Mouse (Mus musculus) heart, embryonic 15.5 days (tissue): ENCODE results near the gene Sf3a1. TPM values are rescaled to one million over a fixed set of nuclear protein-coding genes. Genes with fewer than 3 reads are reported as not detected.
A peak's percentile ranks its signal among the peaks of the same experiment; 100 is the strongest.

Experiments
- ATAC-seq: fragments of 200-750 bp; cut with Nextera tagmentation; replicated peaks from 2 replicates; pipeline ENCODE4 v1.8.0; 2017; ENCODE audit warnings: low read depth, moderate TSS enrichment; ENCODE audit not compliant: insufficient number of reproducible peaks, insufficient read depth, low FRiP score
- H3K27ac ChIP-seq: fragments of 300-500 bp; sonication (generic); 2 replicates; pipeline ENCODE4 v1.5.1; 2015; ENCODE audit warnings: mild to moderate bottlenecking, inconsistent platforms
- H3K27me3 ChIP-seq: fragments of 300-500 bp; sonication (generic); 2 replicates; pipeline ENCODE4 v1.6.1; 2015; ENCODE audit warnings: inconsistent platforms
- H3K36me3 ChIP-seq: fragments of 300-500 bp; sonication (generic); 2 replicates; pipeline ENCODE4 v1.6.1; 2015; ENCODE audit warnings: mild to moderate bottlenecking, inconsistent platforms
- H3K4me1 ChIP-seq: fragments of 300-500 bp; sonication (generic); replicated peaks from 2 replicates; pipeline ENCODE4 v1.6.1; 2015; ENCODE audit warnings: inconsistent platforms
- H3K4me2 ChIP-seq: fragments of 300-500 bp; sonication (generic); 2 replicates; pipeline ENCODE4 v1.6.1; 2015; ENCODE audit warnings: inconsistent platforms, mild to moderate bottlenecking, moderate library complexity
- H3K4me3 ChIP-seq: fragments of 300-500 bp; sonication (generic); 2 replicates; pipeline ENCODE4 v1.5.1; 2015; ENCODE audit warnings: mild to moderate bottlenecking, inconsistent platforms
- H3K9ac ChIP-seq: fragments of 300-500 bp; sonication (generic); 2 replicates; pipeline ENCODE4 v1.6.1; 2015; ENCODE audit warnings: mild to moderate bottlenecking, inconsistent platforms
- H3K9me3 ChIP-seq: fragments of 300-500 bp; sonication (generic); replicated peaks from 2 replicates; pipeline ENCODE4 v1.6.1; 2016; ENCODE audit warnings: inconsistent platforms
- WGBS: fragments of 180-500 bp; shearing (Covaris S2); methylation state at CpG from one replicate; pipeline ENCODE4 v1.1.7; 2015; ENCODE audit warnings: mixed read lengths; 5-methylcytosine and 5-hydroxymethylcytosine counted together
- polyA plus RNA-seq: library from polyadenylated mRNA; unstranded; fragments of >200 nt; fragmentation: Nextera tagmentation; extraction: Ambion mirVana; gene quantifications from 2 replicates; pipeline ENCODE4 v1.2.1, GENCODE M21; 2015

Sf3a1 gene
- polyA plus RNA-seq, 1 experiment from 2014 or later = 27.0 TPM

- no peak for ATAC-seq
- no peaks in the 10 kb centered on the region for H3K9me3 ChIP-seq
- H3K9ac ChIP-seq = no peak overlapping the region
- H3K36me3 ChIP-seq = no peaks in the 10 kb centered on the region
- WGBS = 78% methylated on average over 6 of the region's 6 CpGs
- H3K4me3 ChIP-seq = no peak overlapping the region
- H3K27ac ChIP-seq = no peak overlapping the region
- no peaks in the 10 kb centered on the region for H3K27me3 ChIP-seq
- H3K4me2 ChIP-seq = no peak overlapping the region
- peaks cover 30% of the 10 kb centered on the region for H3K4me1 ChIP-seq
Observed at GRCm38 (mm10) chr11:4189182-4189581, 29.0 kb downstream of the Sf3a1 start.

GRCm38 (mm10) chr11:4190677-4191076 lies 30.5 kb downstream of the Sf3a1 start:
- no peak overlapping the region; the same call in 1 of the 2 replicates for H3K27ac ChIP-seq
- H3K36me3 ChIP-seq = no peaks in the 10 kb centered on the region
- ATAC-seq = no peak
- H3K4me3 ChIP-seq = no peak overlapping the region
- no peaks in the 10 kb centered on the region for H3K9me3 ChIP-seq
- H3K27me3 ChIP-seq = no peaks in the 10 kb centered on the region
- H3K4me1 ChIP-seq = peaks cover 31% of the 10 kb centered on the region
- 76% methylated on average over 3 of the region's 3 CpGs for WGBS
- H3K9ac ChIP-seq = no peak overlapping the region
- H3K4me2 ChIP-seq = no peak overlapping the region

GRCm38 (mm10) chr11:4192757-4193156 lies 32.6 kb downstream of the Sf3a1 start:
- Histone ChIP-seq H3K36me3 (no peaks in the 10 kb centered on the region), H3K27ac (0 out of 2 replicates have a peak overlapping the region, but pooled peaks have one; percentile 16), H3K27me3 (no peaks in the 10 kb centered on the region), H3K9me3 (no peaks in the 10 kb centered on the region), H3K4me2 (no peak overlapping the region), H3K4me1 (peaks cover 31% of the 10 kb centered on the region), H3K9ac (no peak overlapping the region), H3K4me3 (no peak overlapping the region)
- ATAC-seq = no peak
- 83% methylated on average over 3 of the region's 3 CpGs for WGBS

- H3K4me1 ChIP-seq = peaks cover 25% of the 10 kb centered on the region
- H3K4me2 ChIP-seq = no peak overlapping the region
- no peak for ATAC-seq
- no peaks in the 10 kb centered on the region for H3K36me3 ChIP-seq
- H3K4me3 ChIP-seq = no peak overlapping the region
- no peaks in the 10 kb centered on the region for H3K9me3 ChIP-seq
- H3K27ac ChIP-seq = no peak overlapping the region
- H3K27me3 ChIP-seq = no peaks in the 10 kb centered on the region
- H3K9ac ChIP-seq = no peak overlapping the region
Observed at GRCm38 (mm10) chr11:4193420-4193819, 33.3 kb downstream of the Sf3a1 start.

- Histone ChIP-seq H3K27ac (no peak overlapping the region), H3K9me3 (no peaks in the 10 kb centered on the region), H3K27me3 (no peaks in the 10 kb centered on the region), H3K4me1 (0 out of 2 replicates have a peak, but pooled peaks cover 16% of the 10 kb centered on the region), H3K4me3 (no peak overlapping the region), H3K4me2 (no peak overlapping the region), H3K36me3 (no peaks in the 10 kb centered on the region), H3K9ac (no peak overlapping the region)
- no peak for ATAC-seq
- WGBS = 77% methylated on average over 3 of the region's 3 CpGs
Observed at GRCm38 (mm10) chr11:4195597-4196031, 35.5 kb downstream of the Sf3a1 start.

- no peak overlapping the region for H3K27ac ChIP-seq
Observed at GRCm38 (mm10) chr11:4196636-4197035, 36.5 kb downstream of the Sf3a1 start.

GRCm38 (mm10) chr11:4197691-4198090 lies 37.5 kb downstream of the Sf3a1 start:
- no peak overlapping the region for H3K9ac ChIP-seq
- WGBS = 63% methylated on average over 1 of the region's 1 CpGs
- no peaks in the 10 kb centered on the region for H3K9me3 ChIP-seq
- no peak overlapping the region for H3K4me3 ChIP-seq
- H3K4me2 ChIP-seq = no peak overlapping the region
- ATAC-seq = no peak
- H3K27me3 ChIP-seq = no peaks in the 10 kb centered on the region
- H3K36me3 ChIP-seq = no peaks in the 10 kb centered on the region
- peaks cover 19% of the 10 kb centered on the region; the same call in 1 of the 2 replicates for H3K4me1 ChIP-seq
- H3K27ac ChIP-seq = no peak overlapping the region

More at GRCm38 (mm10) chr11:4196636-4197035, 36.5 kb downstream of the Sf3a1 start:
- no peaks in the 10 kb centered on the region for H3K36me3 ChIP-seq
- no peak overlapping the region for H3K9ac ChIP-seq
- H3K4me1 ChIP-seq = 0 out of 2 replicates have a peak, but pooled peaks cover 16% of the 10 kb centered on the region
- no peaks in the 10 kb centered on the region for H3K27me3 ChIP-seq
- no peaks in the 10 kb centered on the region for H3K9me3 ChIP-seq
- no peak overlapping the region for H3K4me2 ChIP-seq
- 71% methylated on average over 8 of the region's 8 CpGs for WGBS
- H3K4me3 ChIP-seq = no peak overlapping the region
- no peak for ATAC-seq

- Histone ChIP-seq H3K9me3 (no peaks in the 10 kb centered on the region), H3K36me3 (no peaks in the 10 kb centered on the region), H3K4me3 (no peak overlapping the region), H3K9ac (no peak overlapping the region), H3K27me3 (no peaks in the 10 kb centered on the region), H3K27ac (peak overlapping the region; percentile 15; the same call in 1 of the 2 replicates), H3K4me2 (no peak overlapping the region), H3K4me1 (peaks cover 30% of the 10 kb centered on the region)
- 59% methylated on average over 11 of the region's 11 CpGs for WGBS
- ATAC-seq = no peak
Observed at GRCm38 (mm10) chr11:4201981-4202700, 42.0 kb downstream of the Sf3a1 start.

GRCm38 (mm10) chr11:4202995-4203704 lies 43.0 kb downstream of the Sf3a1 start:
- ATAC-seq = no peak
- H3K4me2 ChIP-seq = no peak overlapping the region
- H3K9me3 ChIP-seq = no peaks in the 10 kb centered on the region
- peaks cover 27% of the 10 kb centered on the region for H3K4me1 ChIP-seq
- no peaks in the 10 kb centered on the region for H3K36me3 ChIP-seq
- H3K4me3 ChIP-seq = no peak overlapping the region
- no peaks in the 10 kb centered on the region for H3K27me3 ChIP-seq
- no peak overlapping the region for H3K9ac ChIP-seq
- WGBS = 58% methylated on average over 12 of the region's 12 CpGs
- H3K27ac ChIP-seq = peak overlapping the region; percentile 79

GRCm38 (mm10) chr11:4203705-4204074 lies 43.5 kb downstream of the Sf3a1 start:
- 21% methylated on average over 2 of the region's 2 CpGs for WGBS
- ATAC-seq = peak; percentile 71
- no peak overlapping the region for H3K4me3 ChIP-seq
- no peak overlapping the region for H3K9ac ChIP-seq
- H3K4me2 ChIP-seq = no peak overlapping the region
- no peaks in the 10 kb centered on the region for H3K27me3 ChIP-seq
- H3K4me1 ChIP-seq = peaks cover 27% of the 10 kb centered on the region
- H3K9me3 ChIP-seq = no peaks in the 10 kb centered on the region
- H3K27ac ChIP-seq = peak overlapping the region; percentile 79
- no peaks in the 10 kb centered on the region for H3K36me3 ChIP-seq

- 75% methylated on average over 5 of the region's 5 CpGs for WGBS
- Histone ChIP-seq H3K9ac (no peak overlapping the region), H3K4me2 (no peak overlapping the region), H3K4me3 (no peak overlapping the region), H3K9me3 (no peaks in the 10 kb centered on the region), H3K27ac (no peak overlapping the region), H3K4me1 (peaks cover 27% of the 10 kb centered on the region), H3K27me3 (no peaks in the 10 kb centered on the region), H3K36me3 (peaks cover 2% of the 10 kb centered on the region; the same call in 1 of the 2 replicates)
- ATAC-seq = no peak
Observed at GRCm38 (mm10) chr11:4205097-4205655, 45.0 kb downstream of the Sf3a1 start.
